Mouse (Mus musculus): ENCODE measurements around the gene Cdkn2d.

DNA sequence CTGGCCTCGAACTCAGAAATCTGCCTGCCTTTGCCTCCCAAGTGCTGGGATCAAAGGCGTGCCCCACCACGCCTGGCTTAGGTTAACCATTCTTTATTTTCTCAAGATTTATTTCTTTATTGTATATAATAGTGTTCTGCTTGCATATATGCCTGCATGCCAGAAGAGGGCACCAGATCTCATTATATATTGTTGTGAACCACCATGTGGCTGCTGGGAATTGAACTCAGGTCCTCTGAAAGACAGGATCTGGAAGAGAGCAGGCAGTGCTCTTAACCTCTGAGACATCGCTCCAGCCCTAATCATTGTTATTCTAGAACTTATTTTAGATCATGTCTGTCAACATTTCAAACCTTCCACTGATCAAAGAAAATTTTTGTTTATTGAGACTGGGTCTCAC lies 28.3 kb upstream of the Cdkn2d start:
- TF ChIP-seq POLR2A (IDR thresholded peaks at IDR 0.05; ENCODE audit: low read depth, low read length) (no peak), CTCF (conservative IDR thresholded peaks at IDR 0.05; ENCODE audit: insufficient read depth, insufficient read length, low read depth, low read length) (no peak)

Measured in kidney, adult 2 months (tissue).